Mouse (Mus musculus) gastrocnemius, postnatal 25 days (tissue): ENCODE results near the gene Tor1aip2. TPM values are rescaled to one million over a fixed set of nuclear protein-coding genes. Genes with fewer than 3 reads are reported as not detected.

Source experiments
- DNase-seq: peaks from one replicate; pipeline ENCODE4 v3.0.0; 2022
- total RNA-seq, 2 experiments: library from RNA; stranded (reverse); gene quantifications; 1 replicate in 1 of 2; 2 replicates in 1 of 2; pipeline ENCODE4 v1.2.3; 2021

Tor1aip2 gene
- total RNA-seq, 2 experiments from 2014 or later = 46.5 to 48.6 TPM

DNA sequence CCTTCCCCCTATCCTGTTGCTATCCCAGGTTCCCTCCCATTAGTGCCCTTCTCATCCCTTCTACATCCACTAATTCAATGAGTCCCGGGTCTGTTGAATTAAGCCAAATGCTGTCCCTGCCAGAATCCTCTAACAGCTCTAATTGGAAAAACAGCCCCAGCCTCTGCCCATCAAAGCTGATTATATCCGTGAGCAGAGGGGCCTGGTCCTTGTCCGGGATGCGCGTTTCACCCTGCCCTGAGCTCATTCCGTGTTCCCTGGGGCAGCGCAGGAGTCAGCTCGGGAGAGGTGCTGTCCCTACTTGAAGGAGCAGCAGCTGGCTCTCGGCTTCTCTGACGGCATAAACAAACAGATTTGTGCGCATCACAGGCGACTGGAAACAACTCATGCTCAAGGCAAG, 76.5 kb downstream of the Tor1aip2 start:
- DNase-seq = no peak

DNA sequence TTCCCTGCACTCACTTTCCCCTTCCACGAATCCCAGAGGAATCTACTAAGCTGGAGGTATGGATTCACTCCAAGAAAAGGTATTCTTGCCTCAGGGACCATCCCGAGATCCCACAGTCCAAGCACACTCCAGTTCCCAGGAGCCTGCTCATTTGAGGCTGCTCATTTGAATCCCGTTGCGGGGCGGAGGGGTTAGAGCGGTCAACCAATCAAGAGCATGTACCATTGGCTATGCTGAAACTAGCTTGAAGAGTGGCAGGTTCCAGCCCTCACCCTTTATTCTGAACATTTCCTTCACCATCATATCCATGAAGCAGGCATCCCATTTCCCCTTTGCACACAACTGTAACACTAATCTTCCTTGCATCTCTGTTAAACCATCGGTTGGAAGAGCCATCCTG, 76.9 kb downstream of the Tor1aip2 start:
- no peak for DNase-seq

DNA sequence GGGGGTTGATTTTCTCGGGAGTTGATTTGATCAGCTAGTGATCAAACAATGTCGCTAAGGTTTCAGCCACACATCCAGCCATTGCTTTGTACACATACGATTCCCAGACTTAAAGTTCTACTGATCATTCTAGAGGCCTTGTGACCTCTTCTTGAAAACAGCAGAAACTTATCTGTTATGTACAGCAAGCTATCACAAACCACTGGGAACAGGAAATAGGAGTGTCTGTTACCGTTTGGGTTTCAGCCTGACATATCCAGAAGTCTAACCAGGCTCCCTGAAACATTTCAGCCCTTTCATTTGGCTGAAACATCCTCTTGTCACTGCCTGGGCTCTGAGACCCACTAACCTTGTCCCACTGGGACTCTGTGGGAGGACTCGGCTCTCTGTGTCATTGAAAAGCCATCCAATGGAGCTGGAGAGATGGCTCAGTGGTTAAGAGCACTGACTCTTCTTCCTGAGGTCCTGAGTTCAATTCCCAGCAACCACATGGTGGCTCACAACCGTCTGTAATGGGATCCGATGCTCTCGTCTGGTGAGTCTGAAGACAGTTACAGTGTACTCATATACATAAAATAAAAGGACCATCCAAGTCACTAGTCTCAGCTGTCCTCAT, 78.8 kb downstream of the Tor1aip2 start:
- DNase-seq = no peak

DNA sequence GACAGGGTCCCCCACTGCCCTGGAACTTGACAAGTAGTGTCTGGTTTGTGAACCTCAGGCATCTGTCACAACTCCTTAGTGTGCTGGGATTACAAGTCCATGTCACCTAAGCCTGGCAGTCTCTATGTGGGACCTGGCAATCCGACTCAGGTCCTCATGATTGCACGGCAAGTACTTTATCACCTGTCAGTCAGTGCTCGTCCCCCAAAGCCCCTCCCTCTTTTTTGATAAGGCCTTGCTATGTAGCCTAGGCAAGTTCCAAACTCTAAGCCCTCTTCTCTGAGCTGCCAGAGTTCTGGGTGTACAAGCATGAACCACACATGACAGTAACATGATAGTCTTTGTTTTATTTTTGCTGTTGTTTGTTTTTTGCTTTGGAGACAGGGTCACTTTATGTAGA, 81.6 kb downstream of the Tor1aip2 start:
- no peak for DNase-seq

Other genes starting within 250 kb of the Tor1aip2 start
- 10 to 100 TPM; 16.0 to 36.4 TPM for gene Qsox1, start 222.5 kb upstream of the Tor1aip2 start, total RNA-seq
- 10 to 100 TPM; 30.7 to 32.1 TPM for gene Cep350, start 62.1 kb upstream of the Tor1aip2 start, total RNA-seq
- gene Tor1aip1, start 1.1 kb downstream of the Tor1aip2 start, total RNA-seq = 10 to 100 TPM; 79.8 to 91.5 TPM
- gene Fam163a, start 169.6 kb downstream of the Tor1aip2 start, total RNA-seq = not detected